Mouse (Mus musculus): ENCODE measurements around the gene Zc3h6.
"Not testable (repeated sequence)": the region's sequence is repeated elsewhere in the genome, so short reads cannot be mapped to it uniquely, and the experiment has no call there.

Gene Zc3h6

DNA sequence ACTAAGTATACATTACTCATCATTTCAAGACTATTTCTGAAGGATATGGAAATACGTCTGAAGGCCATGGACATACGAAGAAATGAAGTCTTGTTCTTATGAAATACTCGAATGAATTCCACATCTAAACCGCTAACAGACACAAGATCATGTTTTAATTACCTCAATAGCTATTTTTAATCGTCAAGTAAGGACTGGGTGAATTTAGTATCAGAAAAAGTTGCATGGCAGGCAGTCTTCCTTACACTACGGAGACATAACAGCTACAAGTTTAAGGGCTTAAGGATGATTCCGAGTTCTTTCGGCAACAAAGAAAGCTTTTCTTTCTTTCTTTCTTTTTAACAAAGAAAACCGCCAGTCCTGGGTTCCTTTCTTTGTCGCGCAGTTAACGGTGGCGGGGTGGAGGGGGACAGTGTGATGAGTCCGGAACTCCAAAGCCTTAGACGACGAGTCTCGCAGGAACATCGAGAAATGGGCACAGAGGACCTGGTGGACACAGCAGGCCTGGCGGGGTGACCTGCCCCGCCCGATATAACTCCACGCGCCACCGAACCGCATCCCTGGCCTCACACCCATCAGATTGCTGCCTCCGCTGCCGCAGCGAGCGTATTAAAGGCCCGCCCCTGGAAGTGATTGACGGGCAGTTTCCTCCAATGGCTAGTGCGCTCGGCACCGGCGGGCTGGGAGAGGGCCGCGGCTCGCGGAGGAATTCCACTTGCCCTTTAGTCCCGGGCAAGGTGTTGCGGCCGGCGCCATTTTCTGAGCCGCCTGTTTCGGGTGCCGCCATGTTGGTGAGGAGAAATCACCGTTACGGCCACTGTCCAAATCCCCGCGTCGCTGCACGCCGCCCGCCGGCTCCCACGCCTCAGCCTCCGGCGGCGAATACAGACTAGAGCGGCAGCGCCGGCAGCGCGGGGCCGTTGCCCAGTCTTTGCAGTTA, at the start of gene Zc3h6:
Gene Zc3h6, plus strand, starts transcription at position 762 of the 940 bp plus-strand sequence.
- peak; percentile 97 for DNase-seq (ENCODE audit: low spot score)

GRCm38 (mm10) chr2:128924799-128925198, 42.4 kb upstream of the Zc3h6 start:
- no peak for DNase-seq (ENCODE audit: low spot score)

DNA sequence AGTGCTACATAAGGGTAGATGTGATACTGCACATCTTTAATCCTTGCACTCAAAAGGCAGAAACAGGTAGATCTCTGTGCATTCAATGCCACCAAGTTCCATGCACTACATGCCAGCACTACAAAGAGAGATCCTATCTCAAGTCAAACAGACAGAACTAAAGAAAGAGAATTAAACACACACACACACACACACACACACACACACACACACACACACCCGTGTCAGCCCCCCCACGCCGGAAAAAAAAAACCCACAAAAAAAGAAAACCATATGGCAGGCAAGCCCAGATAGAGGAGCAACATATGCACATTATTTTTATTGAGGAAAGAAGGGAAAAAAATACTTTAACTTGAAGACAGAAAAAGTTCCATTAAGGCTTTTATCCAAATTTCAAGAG, 38.8 kb upstream of the Zc3h6 start:
- DNase-seq (ENCODE audit: low spot score), result no peak

DNA sequence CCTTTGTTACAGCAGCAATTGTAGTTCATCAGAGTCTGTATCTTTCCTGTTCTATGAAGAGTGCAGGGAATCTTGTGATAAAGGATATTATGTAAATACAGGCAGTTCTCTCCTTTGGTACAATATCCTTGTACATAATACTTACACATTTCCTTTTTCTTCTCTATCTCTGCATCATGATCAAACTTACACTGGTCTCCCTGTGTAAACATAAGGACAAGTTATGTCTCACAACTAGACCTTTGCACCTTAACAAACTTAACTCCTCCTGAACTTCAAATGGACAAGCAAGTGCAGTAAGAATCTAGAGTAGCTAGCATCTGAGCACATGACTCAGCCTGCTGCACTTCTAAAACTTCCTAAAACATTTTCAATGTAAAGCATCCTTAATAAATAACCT, 36.5 kb upstream of the Zc3h6 start:
- DNase-seq (ENCODE audit: low spot score), result no peak

GRCm38 (mm10) chr2:128936256-128936655, 30.9 kb upstream of the Zc3h6 start:
- no peak for DNase-seq (ENCODE audit: low spot score)

DNA sequence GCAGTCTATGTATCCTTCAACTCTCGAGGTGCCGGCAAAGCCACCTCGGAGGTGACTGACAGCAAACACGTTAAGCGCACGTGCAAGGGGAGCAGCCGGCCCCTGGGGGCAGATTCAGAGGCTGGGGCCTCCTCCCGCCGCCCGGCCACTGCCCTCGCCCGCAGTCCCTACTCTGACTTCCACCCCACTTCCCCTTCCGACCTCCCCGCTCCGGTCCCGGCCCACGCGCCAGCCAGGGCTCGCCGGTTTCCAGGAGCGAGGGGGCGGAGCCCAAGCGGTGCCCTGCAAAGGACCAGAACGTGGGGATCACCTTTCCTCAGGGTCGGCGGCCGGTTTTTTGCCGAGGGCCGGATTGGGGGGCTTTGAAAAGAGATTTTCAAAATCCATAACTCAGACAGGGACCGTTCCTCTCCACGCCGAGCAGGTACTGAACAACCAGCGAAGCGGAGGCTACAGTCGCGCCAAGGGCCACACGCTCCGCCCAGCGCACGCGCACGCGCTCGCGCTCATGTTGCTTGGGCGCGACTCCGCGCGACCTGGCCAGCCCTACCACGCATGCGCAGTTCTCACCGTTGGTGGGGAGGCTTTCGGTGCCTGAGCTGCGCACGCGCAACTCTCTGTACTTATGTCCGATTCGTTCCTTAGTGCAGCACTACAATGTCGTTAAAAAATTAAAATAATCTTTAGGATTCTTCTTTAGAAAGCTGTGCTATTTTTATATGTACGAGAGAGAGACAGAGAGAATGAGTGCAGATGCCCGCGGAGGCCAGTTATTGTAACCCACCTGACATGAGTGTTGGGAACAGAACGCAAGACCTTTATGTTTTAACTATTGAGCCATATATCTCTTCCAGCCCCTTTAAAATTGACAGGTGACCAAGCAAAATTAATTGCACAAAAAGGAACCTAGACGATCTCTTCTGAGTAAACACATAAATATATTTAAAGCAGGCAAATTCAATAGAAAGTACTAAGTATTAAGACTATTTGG, 23.4 kb upstream of the Zc3h6 start, which contains the start of gene Zc3h8:
Gene Zc3h8, minus strand, starts transcription at position 540 of the 991 bp plus-strand sequence.
- peak; percentile 93 for DNase-seq (ENCODE audit: low spot score)

DNA sequence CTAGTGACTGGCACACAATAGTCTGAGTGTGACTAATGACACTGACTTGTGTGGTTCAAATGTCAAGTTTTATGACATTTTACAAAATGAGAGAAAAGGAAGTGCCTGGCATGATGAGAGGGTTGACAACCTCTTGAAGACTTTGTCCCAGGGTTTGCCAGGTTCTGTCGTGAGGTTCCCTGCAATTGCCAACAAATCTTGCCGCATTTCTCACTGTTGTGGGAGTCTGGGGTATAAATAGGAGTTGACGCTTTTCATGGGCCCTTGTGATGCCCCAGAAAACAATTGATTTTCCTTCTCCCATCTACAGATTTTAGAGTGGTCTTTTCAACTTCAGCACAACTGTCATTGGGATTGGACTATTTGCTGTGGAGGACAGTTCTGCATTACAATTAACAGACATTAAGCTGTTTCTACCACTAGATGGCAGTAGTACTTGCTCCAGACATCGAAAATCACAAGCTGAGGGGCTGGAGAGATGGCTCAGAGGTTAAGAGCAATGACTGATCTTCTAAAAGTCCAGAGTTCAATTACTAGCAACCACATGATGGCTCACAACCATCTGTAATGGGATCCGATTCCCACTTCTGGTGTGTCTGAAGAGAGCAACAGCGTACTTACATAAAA, 19.1 kb upstream of the Zc3h6 start:
- DNase-seq (ENCODE audit: low spot score), result no peak

GRCm38 (mm10) chr2:128954186-128954585, 13.0 kb upstream of the Zc3h6 start:
- DNase-seq (ENCODE audit: low spot score), result no peak

- no peak for DNase-seq (ENCODE audit: low spot score)
These were observed 1.6 kb upstream of the Zc3h6 start for GRCm38 (mm10) chr2:128965505-128966105.

DNA sequence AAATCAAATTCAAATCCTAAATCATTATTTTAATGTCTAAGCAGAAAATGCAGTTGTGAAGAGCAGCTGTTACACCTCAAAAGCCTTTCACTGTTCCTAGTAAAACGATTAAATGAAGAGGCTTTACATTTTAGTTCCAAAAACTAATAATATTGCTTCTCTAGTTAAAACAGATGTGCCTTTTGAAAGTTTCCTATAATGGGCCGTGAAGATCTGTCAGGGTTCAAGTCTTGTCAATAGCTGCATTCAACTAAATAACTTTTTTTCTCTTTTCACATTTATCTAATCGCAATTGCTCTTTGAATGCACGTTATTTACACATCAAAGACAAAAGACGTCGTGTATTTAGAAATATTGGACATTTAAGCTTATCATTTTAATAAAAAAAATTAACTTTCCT, 966 bp upstream of the Zc3h6 start:
- DNase-seq (ENCODE audit: low spot score), result no peak

DNA sequence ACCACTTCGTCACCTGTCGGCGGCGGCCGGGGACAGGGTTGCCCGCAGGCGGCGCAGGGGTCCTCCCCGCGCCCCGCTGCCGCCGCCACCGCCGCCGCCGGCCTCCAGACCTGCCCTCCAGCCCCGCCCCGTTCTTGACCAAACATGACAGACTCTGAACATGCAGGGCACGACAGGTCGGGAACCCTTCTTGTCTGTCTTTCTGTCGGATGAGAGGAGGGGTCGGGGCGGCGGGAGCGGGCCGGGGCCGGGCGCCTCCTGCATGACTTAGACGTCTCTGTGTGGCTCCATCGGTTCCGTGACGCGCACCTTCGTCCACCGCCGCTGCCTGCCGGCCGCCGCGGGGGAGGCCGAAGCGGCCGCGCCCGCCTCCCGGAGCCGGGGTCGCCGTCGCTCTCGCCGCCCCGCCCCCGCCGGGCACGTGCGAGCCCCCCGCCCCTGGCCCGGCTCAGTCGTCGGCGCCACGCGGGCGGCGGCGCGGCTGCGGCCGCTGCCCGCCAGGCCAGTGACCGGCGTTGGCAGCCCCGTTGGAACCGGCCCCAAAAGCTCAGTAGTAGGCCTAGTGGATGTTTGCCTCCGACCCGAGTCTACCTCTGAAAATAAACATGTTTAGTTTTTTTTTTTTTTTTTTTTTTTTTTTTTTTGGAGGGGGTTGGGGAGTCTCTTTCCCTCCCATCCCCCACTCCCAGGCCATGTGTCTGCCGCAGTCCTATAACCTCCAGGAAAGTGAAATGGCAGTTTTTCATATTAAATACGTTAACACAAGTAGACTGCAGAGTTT, 649 bp downstream of the Zc3h6 start, which contains the start of gene Gm10762:
Gene Gm10762, minus strand, starts transcription at position 65 of the 781 bp plus-strand sequence.
- DNase-seq (ENCODE audit: low spot score), result peak; percentile 27

GRCm38 (mm10) chr2:128968475-128969083, 1.4 kb downstream of the Zc3h6 start:
- no peak for DNase-seq (ENCODE audit: low spot score)

DNA sequence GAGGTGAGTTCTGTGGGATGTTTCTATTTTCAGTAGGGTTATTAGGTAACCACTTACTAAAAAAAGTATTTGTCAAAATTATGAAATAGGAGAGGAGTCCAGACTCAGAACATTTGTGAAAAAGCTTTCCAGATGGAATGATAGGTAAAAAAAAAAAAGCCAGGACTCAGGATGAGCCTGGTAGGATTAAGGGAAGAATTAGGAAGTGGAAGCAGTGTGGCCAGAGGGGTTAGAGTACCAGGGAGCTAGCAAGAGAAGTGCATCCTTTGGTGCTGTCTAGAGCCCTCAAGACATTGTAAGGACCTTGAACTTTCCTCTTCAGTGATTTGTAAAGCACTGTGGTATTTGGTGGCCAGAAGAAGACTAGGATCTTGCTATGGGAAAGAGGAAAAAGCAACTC, 5.1 kb downstream of the Zc3h6 start:
- no peak for DNase-seq (ENCODE audit: low spot score)

- no peak for DNase-seq (ENCODE audit: low spot score)
These were observed 8.4 kb downstream of the Zc3h6 start for GRCm38 (mm10) chr2:128975572-128975971.

DNA sequence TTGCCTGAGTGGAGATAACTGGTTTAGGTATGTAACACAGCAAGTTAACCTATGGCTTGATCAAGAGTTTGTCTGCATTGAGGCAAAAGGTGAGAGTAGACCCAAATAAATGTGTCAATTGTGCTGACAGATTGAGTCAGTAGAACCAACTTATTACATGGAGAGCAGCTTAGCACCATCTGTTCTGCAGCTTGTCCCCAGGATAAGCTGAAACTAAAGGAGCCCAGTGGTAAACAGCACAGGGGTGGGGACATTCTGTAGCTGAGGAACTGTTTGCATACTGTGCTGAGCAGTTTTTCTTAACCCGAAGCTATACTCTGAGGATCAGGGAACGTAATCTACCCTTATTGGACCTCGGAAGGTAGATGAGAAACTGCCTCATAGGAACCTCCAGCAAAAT, 17.5 kb downstream of the Zc3h6 start:
- DNase-seq (ENCODE audit: low spot score), result no peak

DNA sequence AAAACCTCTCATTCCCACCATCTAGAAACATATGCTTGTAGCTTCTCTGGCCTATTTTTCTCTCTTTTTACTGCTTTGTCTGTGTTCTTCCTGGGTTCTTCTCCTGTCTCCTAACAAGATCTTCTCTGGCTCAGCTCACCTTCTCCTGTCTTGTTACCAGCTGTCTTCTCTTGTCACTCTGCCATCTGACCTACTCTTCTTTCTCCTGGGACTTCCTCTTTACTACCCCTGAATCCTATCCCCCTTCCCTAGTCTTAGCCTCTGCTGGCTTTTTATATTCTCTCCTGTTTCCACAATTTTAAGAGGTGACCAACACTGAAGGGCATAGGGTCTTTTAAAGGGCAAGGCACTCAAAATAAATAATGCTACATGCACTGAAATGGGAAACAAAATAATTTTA, 37.7 kb downstream of the Zc3h6 start:
- no peak for DNase-seq (ENCODE audit: low spot score)

DNA sequence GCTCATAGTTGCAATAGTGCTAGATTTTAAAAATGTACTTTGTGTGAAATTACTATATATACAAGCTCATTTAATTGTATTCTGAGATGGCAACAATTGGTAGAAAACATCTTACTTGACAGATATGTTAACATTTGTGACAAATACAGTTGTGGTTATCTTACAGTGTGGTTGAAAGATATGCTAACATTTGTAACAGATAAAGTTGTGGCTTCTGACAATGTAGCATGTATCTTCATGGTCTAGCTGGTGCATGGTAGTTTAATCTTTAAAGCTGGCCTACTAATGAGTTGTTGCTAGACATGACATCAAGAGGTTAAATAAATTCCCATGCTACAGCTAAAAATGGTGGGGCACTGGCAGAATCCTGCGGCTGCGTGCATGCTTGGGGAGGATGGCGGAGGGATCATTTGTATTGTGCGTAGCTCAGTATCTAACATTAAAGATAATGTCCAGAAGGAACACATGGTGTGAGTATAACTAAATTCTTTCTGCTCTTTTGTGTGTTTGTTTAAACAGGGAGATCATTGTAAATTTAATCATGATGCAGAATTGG, 39.1 kb downstream of the Zc3h6 start:
- no peak for DNase-seq (ENCODE audit: low spot score)

- DNase-seq (ENCODE audit: low spot score), result not testable (repeated sequence)
These were observed 41.7 kb downstream of the Zc3h6 start for GRCm38 (mm10) chr2:129008867-129009266.

GRCm38 (mm10) chr2:129020106-129020505, 52.9 kb downstream of the Zc3h6 start:
- DNase-seq (ENCODE audit: low spot score), result no peak

DNA sequence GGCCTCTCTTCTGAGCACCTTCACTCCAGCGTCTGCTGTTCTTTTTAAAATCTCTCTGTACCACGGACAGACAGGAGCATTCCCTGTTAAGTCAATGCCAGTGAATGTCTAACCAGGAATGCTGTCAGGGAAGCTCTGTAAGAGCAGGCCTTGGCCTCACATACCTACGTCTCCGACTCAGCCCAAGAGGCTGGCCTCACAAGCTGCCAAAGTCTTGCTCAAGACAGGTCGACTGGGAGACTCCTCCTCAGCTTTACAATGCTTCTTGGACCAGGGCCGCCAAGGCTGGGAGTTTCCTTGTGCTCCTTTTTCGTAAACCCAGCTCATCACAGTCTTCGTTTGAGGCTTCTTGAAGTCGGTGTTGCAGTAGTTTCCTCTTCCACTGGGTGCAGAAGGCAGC, 57.6 kb downstream of the Zc3h6 start:
- no peak for DNase-seq (ENCODE audit: low spot score)
